Mouse (Mus musculus): ENCODE data around the gene Vwa7. TPM values are rescaled to one million over a fixed set of nuclear protein-coding genes. Genes with fewer than 3 reads are reported as not detected.

Gene Vwa7
- polyA plus RNA-seq, 1 experiment from 2014 or later: 0.28 TPM

DNA sequence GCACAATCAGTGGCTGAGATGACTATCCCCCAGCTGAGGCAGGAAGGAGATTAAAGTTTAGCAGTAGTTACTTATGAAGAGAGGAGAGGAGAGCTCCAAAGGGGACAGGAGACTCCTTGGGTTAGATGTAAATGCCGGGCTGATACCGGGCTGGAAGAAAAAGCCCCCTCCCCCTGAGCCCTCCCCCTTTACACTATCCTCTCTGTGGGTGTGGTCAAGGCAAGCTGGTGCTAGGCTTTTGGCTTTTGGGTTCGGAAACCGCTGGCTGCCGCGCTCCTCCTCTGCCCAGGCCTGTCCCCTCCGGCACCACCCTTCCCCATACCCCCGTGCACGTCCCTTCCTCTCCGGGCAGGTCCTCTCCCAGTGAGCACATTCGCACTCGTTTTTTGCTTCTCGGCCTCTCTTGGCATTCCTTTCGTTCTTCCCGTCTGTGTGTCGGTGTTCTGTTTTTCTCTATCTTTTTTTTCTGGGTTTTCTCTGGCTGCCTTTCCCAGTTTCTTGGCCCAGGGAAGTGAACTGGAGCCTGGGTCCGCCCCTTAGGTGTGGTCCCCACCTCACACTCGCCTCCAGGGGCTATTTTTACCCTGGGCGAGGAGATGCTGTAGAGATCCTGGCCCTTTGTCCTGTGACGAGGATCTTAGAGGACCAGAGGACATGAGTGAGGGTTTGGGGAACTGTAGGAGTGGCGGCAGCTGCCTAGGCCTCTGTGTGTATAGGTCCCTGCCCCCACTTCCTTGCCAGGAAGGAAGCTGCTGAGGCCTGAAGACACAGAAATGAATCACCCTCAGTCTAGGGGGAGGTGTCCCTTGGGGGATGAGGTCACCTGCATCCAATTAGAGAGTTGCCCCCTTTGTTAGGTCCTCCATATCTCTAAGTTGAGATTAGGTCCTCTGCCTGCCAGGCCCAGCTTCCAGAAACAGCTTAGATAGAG, 35.0 kb downstream of the Vwa7 start:
- Histone ChIP-seq H3K4me3 (ENCODE audit: low read length) (peak overlapping the region; percentile 61), H3K4me1 (ENCODE audit: control insufficient read depth, insufficient read depth, low read length) (peaks cover 32% of the 10 kb centered on the region)
- peak; percentile 70 for ATAC-seq (ENCODE audit: low FRiP score, low TSS enrichment)

DNA sequence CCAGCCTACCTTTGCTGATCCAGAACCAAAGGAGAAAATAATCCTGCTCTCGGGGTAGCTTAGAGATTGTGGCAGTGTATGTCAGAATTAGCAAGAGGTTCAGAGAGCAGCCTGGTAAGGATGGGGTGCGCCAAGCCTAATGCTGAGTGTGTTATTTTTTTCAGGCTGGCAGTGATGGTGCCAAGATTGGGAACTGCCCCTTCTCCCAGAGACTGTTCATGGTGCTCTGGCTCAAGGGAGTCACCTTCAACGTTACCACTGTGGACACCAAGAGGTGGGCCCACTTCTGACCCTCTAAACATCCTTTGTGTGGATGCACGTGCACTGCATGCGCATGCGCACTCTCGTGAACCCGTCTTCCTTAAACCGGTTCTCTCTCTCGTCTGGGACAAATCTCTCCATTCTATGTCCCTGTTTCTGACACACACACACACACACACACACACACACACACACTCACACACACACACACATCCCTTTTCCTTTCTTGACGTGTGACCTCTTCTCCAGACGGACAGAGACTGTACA, 36.0 kb downstream of the Vwa7 start:
- WGBS: 80% methylated on average over 12 of the region's 12 CpGs
- no peaks in the 10 kb centered on the region for H3K9me3 ChIP-seq (ENCODE audit: control insufficient read depth, low read length)
- peak overlapping the region; percentile 100 for H3K27ac ChIP-seq (ENCODE audit: low read depth, low read length)
- H3K36me3 ChIP-seq (ENCODE audit: control insufficient read depth, insufficient read depth, low read length): peaks cover 45% of the 10 kb centered on the region
- peak overlapping the region; percentile 61 for H3K4me3 ChIP-seq (ENCODE audit: low read length)
- H3K4me2 ChIP-seq (replicated peaks; ENCODE audit: low read depth, low read length): peak overlapping the region; percentile 60
- no peak for ATAC-seq (ENCODE audit: low FRiP score, low TSS enrichment)
- no peaks in the 10 kb centered on the region for H3K27me3 ChIP-seq (ENCODE audit: control insufficient read depth, insufficient read depth, low read length)
- peaks cover 28% of the 10 kb centered on the region for H3K4me1 ChIP-seq (ENCODE audit: control insufficient read depth, insufficient read depth, low read length)
- H3K9ac ChIP-seq (ENCODE audit: low read depth, low read length): peak overlapping the region; percentile 80

More for the DNA sequence above, 35.0 kb downstream of the Vwa7 start:
- WGBS: 2% methylated on average over 21 of the region's 21 CpGs
- H3K9ac ChIP-seq (ENCODE audit: low read depth, low read length): peak overlapping the region; percentile 80
- no peaks in the 10 kb centered on the region for H3K9me3 ChIP-seq (ENCODE audit: control insufficient read depth, low read length)
- peak overlapping the region; percentile 100 for H3K27ac ChIP-seq (ENCODE audit: low read depth, low read length)
- no peaks in the 10 kb centered on the region for H3K27me3 ChIP-seq (ENCODE audit: control insufficient read depth, insufficient read depth, low read length)
- peaks cover 39% of the 10 kb centered on the region for H3K36me3 ChIP-seq (ENCODE audit: control insufficient read depth, insufficient read depth, low read length)
- H3K4me2 ChIP-seq (replicated peaks; ENCODE audit: low read depth, low read length): peak overlapping the region; percentile 60

DNA sequence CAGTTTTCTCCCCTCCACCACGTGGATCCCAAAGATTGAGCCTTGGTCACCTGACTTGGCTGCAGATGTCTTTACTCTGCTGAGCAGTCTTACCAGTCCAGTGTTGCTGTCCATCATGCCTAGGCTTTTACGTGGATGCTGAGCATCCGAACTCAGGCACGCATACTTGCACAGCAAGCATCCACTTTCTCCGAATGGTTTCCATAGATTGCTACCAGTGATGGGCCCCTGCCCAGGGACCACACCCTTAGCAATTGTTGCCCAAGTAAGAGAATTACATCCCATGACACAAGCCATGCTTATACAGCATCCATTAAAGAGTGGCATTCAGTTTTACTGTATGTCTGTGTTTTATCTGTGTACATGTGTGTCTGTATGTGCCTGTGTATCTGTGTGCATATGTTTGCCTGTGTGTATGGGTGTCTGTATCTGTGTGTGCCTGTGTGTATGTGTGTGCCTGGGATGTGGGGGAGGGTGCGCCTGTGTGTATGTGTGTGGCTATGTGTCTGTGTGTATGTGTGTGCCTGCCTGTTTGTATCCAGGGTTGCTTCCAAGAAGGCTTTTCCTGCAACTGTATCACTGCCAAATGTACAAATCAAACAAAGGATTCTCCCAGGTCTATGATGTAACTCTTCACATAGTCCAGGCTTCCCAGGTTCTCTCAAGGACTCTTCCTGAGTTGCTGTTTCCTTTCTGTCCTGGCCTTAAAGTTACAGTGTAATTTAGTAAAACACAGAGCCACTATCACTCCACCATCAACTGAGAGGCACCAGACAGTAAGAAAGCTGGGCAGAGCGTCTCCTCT, 39.5 kb downstream of the Vwa7 start:
- WGBS: 88% methylated on average over 7 of the region's 7 CpGs
- Histone ChIP-seq H3K27ac (ENCODE audit: low read depth, low read length) (no peak overlapping the region), H3K36me3 (ENCODE audit: control insufficient read depth, insufficient read depth, low read length) (peaks cover 62% of the 10 kb centered on the region), H3K27me3 (ENCODE audit: control insufficient read depth, insufficient read depth, low read length) (no peaks in the 10 kb centered on the region), H3K4me1 (ENCODE audit: control insufficient read depth, insufficient read depth, low read length) (peaks cover 18% of the 10 kb centered on the region), H3K9me3 (ENCODE audit: control insufficient read depth, low read length) (no peaks in the 10 kb centered on the region), H3K9ac (ENCODE audit: low read depth, low read length) (no peak overlapping the region; the same call in 1 of the 2 replicates), H3K4me3 (ENCODE audit: low read length) (no peak overlapping the region), H3K4me2 (replicated peaks; ENCODE audit: low read depth, low read length) (no peak overlapping the region)
- no peak for ATAC-seq (ENCODE audit: low FRiP score, low TSS enrichment)

DNA sequence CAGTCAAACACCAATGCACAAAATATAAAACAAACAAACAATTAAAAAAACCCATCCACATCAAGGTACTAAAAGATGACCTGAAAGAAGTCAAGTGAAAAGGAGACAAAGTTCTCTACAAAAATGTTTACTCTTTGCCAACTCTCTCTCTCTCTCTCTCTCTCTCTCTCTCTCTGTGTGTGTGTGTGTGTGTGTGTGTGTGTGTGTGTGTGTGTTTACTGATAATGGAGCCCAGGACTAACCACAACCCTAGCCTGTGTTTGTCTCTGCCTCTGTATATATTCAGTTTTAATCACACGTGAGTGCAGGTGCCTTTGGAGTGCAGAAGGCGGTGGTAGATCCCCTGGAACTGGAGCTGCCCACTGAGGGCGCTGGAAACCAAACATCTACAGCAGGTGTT, 40.7 kb downstream of the Vwa7 start:
- 88% methylated on average over 3 of the region's 3 CpGs for WGBS
- no peak overlapping the region for H3K4me3 ChIP-seq (ENCODE audit: low read length)
- no peak overlapping the region for H3K4me2 ChIP-seq (replicated peaks; ENCODE audit: low read depth, low read length)
- no peak overlapping the region for H3K27ac ChIP-seq (ENCODE audit: low read depth, low read length)
- H3K27me3 ChIP-seq (ENCODE audit: control insufficient read depth, insufficient read depth, low read length): no peaks in the 10 kb centered on the region
- H3K9me3 ChIP-seq (ENCODE audit: control insufficient read depth, low read length): no peaks in the 10 kb centered on the region
- peaks cover 23% of the 10 kb centered on the region for H3K4me1 ChIP-seq (ENCODE audit: control insufficient read depth, insufficient read depth, low read length)
- H3K9ac ChIP-seq (ENCODE audit: low read depth, low read length): no peak overlapping the region
- H3K36me3 ChIP-seq (ENCODE audit: control insufficient read depth, insufficient read depth, low read length): peaks cover 73% of the 10 kb centered on the region
- ATAC-seq (ENCODE audit: low FRiP score, low TSS enrichment): no peak

DNA sequence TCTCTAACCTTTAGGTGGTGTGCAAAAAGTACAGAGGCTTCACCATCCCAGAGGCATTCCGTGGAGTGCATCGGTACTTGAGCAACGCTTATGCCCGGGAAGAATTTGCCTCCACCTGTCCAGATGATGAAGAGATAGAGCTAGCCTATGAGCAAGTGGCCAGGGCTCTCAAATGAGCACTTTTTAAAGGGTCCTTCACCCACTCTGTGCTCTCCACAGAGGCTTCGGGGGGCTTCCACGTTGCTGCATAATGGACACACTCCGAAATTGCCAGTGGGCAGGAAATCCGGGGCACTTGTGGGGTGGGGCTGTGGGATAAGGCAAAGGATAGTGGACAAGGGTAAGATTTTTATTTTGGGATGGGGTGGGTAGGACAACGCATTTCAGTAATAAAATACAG, 41.9 kb downstream of the Vwa7 start:
- ATAC-seq (ENCODE audit: low FRiP score, low TSS enrichment): 0 out of 2 replicates have a peak, but pooled peaks have one; percentile 1
- Histone ChIP-seq H3K4me1 (ENCODE audit: control insufficient read depth, insufficient read depth, low read length) (peaks cover 19% of the 10 kb centered on the region), H3K4me2 (replicated peaks; ENCODE audit: low read depth, low read length) (peak overlapping the region; percentile 88; the same call in 1 of the 2 replicates), H3K9ac (ENCODE audit: low read depth, low read length) (peak overlapping the region; percentile 90; the same call in 1 of the 2 replicates), H3K27ac (ENCODE audit: low read depth, low read length) (peak overlapping the region; percentile 96), H3K36me3 (ENCODE audit: control insufficient read depth, insufficient read depth, low read length) (peaks cover 75% of the 10 kb centered on the region), H3K27me3 (ENCODE audit: control insufficient read depth, insufficient read depth, low read length) (no peaks in the 10 kb centered on the region), H3K9me3 (ENCODE audit: control insufficient read depth, low read length) (no peaks in the 10 kb centered on the region), H3K4me3 (ENCODE audit: low read length) (peak overlapping the region; percentile 85)
- WGBS: 61% methylated on average over 9 of the region's 9 CpGs

DNA sequence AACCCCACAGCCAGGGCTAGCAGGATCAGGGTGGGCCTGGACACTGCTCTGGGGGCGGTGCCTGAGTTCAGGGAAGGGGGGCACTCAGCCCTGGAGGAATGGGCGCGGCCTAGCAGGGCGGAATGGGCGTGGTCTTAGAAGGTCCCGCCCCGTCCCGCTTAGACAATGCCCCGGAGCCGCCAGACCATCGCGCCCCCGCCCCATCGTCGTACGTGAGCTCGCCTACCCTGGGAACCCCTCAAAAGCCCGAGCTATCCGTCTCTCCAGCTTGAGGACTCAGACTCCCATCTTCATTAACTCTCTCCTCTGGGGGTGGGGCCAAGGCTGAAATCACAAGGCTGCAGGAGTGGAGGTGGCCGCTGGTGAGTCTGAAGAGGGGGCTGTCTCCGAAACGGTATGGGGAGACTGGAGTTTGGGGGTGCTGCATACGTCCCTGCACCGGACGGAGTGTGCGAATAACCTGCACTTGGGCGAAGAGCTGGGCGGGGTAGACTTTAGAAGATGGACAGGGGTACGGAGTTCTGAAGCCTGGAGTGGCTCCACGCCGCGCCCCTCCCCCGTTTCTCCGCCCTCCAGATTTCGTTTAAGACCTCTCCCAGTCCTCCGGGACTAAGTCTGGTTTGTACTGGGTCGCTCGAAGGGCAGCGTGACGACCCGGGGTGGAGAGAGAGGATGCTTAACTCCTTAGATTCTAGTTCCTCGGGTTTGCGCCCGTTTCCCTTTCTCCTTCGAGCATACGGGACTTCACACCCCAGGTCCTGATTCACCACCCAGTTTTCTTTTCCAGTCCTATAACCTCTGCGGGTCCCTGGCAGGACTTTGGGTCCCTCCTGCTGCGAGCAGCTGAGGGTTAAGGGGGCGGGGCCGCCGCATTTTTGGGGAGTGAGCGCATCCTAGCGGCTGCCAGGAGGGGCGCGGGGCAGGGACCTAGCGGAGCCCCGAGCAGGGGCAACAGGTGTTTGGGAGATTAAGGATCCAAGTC, 42.8 kb downstream of the Vwa7 start, which contains the start of gene Ddah2:
Gene Ddah2, plus strand, starts transcription at position 125 of the 982 bp plus-strand sequence.
- peaks cover 67% of the 10 kb centered on the region for H3K36me3 ChIP-seq (ENCODE audit: control insufficient read depth, insufficient read depth, low read length)
- ATAC-seq (ENCODE audit: low FRiP score, low TSS enrichment): peak; percentile 92
- WGBS: under 1% methylated on average over 57 of the region's 57 CpGs
- peak within 1 kb of the TSS; percentile 88 for H3K4me2 ChIP-seq (replicated peaks; ENCODE audit: low read depth, low read length)
- no peaks in the 10 kb centered on the region for H3K9me3 ChIP-seq (ENCODE audit: control insufficient read depth, low read length)
- peak within 1 kb of the TSS; percentile 85 for H3K4me3 ChIP-seq (ENCODE audit: low read length)
- H3K27me3 ChIP-seq (ENCODE audit: control insufficient read depth, insufficient read depth, low read length): no peaks in the 10 kb centered on the region
- H3K9ac ChIP-seq (ENCODE audit: low read depth, low read length): peak within 1 kb of the TSS; percentile 90
- peaks cover 23% of the 10 kb centered on the region for H3K4me1 ChIP-seq (ENCODE audit: control insufficient read depth, insufficient read depth, low read length)
- peak within 1 kb of the TSS; percentile 96 for H3K27ac ChIP-seq (ENCODE audit: low read depth, low read length)

DNA sequence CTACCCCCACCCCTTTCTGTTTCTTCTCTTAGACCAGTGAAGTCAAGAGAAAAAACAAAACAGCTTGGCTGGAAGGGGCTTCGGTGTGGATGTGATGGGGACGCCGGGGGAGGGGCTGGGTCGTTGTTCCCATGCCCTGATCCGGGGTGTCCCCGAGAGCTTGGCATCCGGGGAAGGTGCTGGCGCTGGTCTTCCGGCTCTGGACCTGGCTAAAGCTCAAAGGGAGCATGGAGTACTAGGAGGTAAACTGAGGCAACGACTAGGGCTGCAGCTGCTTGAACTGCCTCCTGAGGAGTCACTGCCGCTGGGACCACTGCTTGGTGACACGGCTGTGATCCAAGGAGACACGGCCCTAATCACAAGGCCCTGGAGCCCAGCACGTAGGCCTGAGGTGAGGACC, 43.7 kb downstream of the Vwa7 start:
- no peaks in the 10 kb centered on the region for H3K27me3 ChIP-seq (ENCODE audit: control insufficient read depth, insufficient read depth, low read length)
- WGBS: 32% methylated on average over 14 of the region's 14 CpGs
- no peaks in the 10 kb centered on the region for H3K9me3 ChIP-seq (ENCODE audit: control insufficient read depth, low read length)
- peak overlapping the region; percentile 88 for H3K4me2 ChIP-seq (replicated peaks; ENCODE audit: low read depth, low read length)
- peak overlapping the region; percentile 85 for H3K4me3 ChIP-seq (ENCODE audit: low read length)
- peak overlapping the region; percentile 5; the same call in 1 of the 2 replicates for H3K27ac ChIP-seq (ENCODE audit: low read depth, low read length)
- no peak for ATAC-seq (ENCODE audit: low FRiP score, low TSS enrichment)
- H3K4me1 ChIP-seq (ENCODE audit: control insufficient read depth, insufficient read depth, low read length): peaks cover 31% of the 10 kb centered on the region
- peaks cover 60% of the 10 kb centered on the region for H3K36me3 ChIP-seq (ENCODE audit: control insufficient read depth, insufficient read depth, low read length)
- peak overlapping the region; percentile 90 for H3K9ac ChIP-seq (ENCODE audit: low read depth, low read length)

All from kidney, embryonic 14.5 days (tissue).